Mouse (Mus musculus) midbrain, embryonic 12.5 days (tissue): ENCODE data around the gene Mad1l1. TPM values are rescaled to one million over a fixed set of nuclear protein-coding genes. Genes with fewer than 3 reads are reported as not detected.
A peak's percentile ranks its signal among the peaks of the same experiment; 100 is the strongest.

Experiments used
- ATAC-seq: fragments of 200-750 bp; cut with Nextera tagmentation; 2 replicates; pipeline ENCODE4 v1.8.0; 2017; ENCODE audit warnings: low read depth, moderate TSS enrichment, moderate library complexity; ENCODE audit not compliant: low FRiP score
- H3K27ac ChIP-seq: fragments of 300-500 bp; sonication (generic); replicated peaks from 2 replicates; pipeline ENCODE4 v1.5.1; 2016; ENCODE audit warnings: mild to moderate bottlenecking
- H3K27me3 ChIP-seq: fragments of 300-500 bp; sonication (generic); 2 replicates; pipeline ENCODE4 v1.6.1; 2016; ENCODE audit warnings: mild to moderate bottlenecking
- H3K36me3 ChIP-seq: fragments of 300-500 bp; sonication (generic); 2 replicates; pipeline ENCODE4 v1.6.1; 2016
- H3K4me1 ChIP-seq: fragments of 300-500 bp; sonication (generic); 2 replicates; pipeline ENCODE4 v1.6.1; 2016
- H3K4me2 ChIP-seq: fragments of 300-500 bp; sonication (generic); replicated peaks from 2 replicates; pipeline ENCODE4 v1.6.1; 2016; ENCODE audit warnings: mild to moderate bottlenecking, moderate library complexity
- H3K4me3 ChIP-seq: fragments of 300-500 bp; sonication (generic); 2 replicates; pipeline ENCODE4 v1.5.1; 2016; ENCODE audit warnings: mild to moderate bottlenecking
- H3K9ac ChIP-seq: fragments of 300-500 bp; sonication (generic); replicated peaks from 2 replicates; pipeline ENCODE4 v1.6.1; 2016; ENCODE audit warnings: mild to moderate bottlenecking, moderate library complexity
- H3K9me3 ChIP-seq: fragments of 300-500 bp; sonication (generic); 2 replicates; pipeline ENCODE4 v1.6.1; 2016; ENCODE audit warnings: mild to moderate bottlenecking
- WGBS: fragments of 180-500 bp; shearing (Covaris S2); methylation state at CpG from one replicate; pipeline ENCODE4 v1.1.7; 2016; 5-methylcytosine and 5-hydroxymethylcytosine counted together
- polyA plus RNA-seq: library from polyadenylated mRNA; unstranded; fragments of >200 nt; fragmentation: Nextera tagmentation; extraction: Ambion mirVana; gene quantifications from 2 replicates; pipeline ENCODE4 v1.2.1, GENCODE M21; 2016

Gene Mad1l1
- polyA plus RNA-seq, 1 experiment from 2014 or later = 48.7 TPM

DNA sequence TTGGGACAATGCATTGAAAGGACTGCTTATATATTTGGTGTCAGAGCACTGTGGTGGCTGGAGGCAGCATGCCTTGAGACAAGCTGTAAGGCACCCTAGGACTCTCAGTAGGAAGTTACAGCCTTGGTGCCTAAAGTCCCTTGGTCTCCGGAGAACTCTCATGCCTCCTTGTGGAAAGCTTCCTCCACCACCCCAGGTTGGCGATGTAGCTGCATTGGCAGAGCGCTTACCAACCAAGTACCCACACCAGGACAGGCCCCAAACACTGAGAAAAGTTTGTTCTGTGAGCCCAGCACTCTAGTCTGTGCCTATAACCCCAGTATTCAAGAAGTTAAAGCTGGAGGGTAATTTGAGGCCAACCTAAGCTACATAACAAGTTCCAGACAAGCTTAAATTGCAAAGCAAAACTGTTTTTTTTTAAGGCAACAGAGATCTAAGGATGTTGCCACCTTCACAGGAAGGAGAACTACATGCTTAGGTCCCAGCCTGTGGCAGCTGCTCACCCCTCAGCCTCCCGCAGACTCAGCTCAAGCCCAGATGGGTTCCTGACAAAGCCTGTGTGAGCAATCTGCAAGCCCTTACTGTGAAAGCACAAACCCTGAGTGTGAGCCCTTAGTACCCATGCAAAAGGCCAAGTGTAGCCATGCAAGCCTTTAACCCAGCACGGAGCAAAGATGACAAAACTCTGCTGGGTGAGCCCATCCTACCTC is 50.2 kb downstream of the Mad1l1 start:
- no peak overlapping the region for H3K27ac ChIP-seq
- WGBS = 88% methylated on average over 5 of the region's 5 CpGs
- no peak for ATAC-seq
- peaks cover 14% of the 10 kb centered on the region; the same call in 1 of the 2 replicates for H3K36me3 ChIP-seq
- H3K4me1 ChIP-seq = 0 out of 2 replicates have a peak, but pooled peaks cover 5% of the 10 kb centered on the region
- H3K4me2 ChIP-seq = no peak overlapping the region
- H3K27me3 ChIP-seq = no peaks in the 10 kb centered on the region
- H3K9ac ChIP-seq = no peak overlapping the region
- no peak overlapping the region for H3K4me3 ChIP-seq
- no peaks in the 10 kb centered on the region for H3K9me3 ChIP-seq

DNA sequence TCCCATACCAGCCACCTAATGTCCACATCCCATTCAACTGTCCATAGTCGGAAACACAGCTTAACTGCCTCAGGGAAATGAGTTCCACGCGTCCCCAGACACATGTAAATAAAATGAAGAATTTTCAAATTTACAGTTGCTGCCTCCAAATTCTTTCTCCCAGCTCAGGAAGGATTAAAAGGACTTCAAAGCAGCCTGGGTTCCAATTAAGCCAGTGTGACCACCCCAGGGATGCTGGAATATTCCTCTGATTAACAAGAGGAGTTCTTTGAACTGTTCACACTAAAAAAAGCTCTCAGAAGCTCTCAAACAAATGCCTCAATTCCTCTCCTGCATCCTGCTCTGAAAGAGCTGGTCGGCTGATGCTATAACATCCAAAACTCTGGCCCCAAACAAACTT is 53.0 kb downstream of the Mad1l1 start:
- no peaks in the 10 kb centered on the region for H3K27me3 ChIP-seq
- no peak overlapping the region for H3K27ac ChIP-seq
- H3K9ac ChIP-seq = no peak overlapping the region
- H3K4me2 ChIP-seq = no peak overlapping the region
- no peak for ATAC-seq
- H3K4me1 ChIP-seq = peaks cover 27% of the 10 kb centered on the region
- peaks cover 14% of the 10 kb centered on the region; the same call in 1 of the 2 replicates for H3K36me3 ChIP-seq
- H3K4me3 ChIP-seq = no peak overlapping the region
- WGBS = 56% methylated on average over 4 of the region's 4 CpGs
- H3K9me3 ChIP-seq = no peaks in the 10 kb centered on the region

DNA sequence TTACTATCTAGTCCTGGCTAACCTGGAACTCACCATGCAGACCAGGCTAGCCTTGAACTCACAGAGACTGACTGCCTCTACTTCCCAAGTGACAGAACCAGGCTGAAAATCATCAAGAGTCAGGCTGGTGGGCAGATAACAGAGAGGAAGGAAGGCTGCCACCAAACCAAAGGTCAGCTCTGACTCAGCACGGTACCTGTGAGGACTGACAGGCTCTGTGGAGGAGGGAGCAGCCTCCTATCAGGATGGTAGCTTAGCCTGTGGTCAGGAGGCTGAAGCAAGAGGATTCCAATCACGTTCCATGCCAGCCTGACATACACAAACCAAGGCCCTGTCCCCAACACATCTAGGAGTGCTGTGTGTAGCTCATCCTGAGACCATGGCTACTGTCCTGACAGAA is 54.3 kb downstream of the Mad1l1 start:
- peaks cover 10% of the 10 kb centered on the region; the same call in 1 of the 2 replicates for H3K36me3 ChIP-seq
- no peak overlapping the region for H3K27ac ChIP-seq
- no peaks in the 10 kb centered on the region for H3K27me3 ChIP-seq
- no peak overlapping the region for H3K9ac ChIP-seq
- H3K4me2 ChIP-seq = no peak overlapping the region
- H3K4me3 ChIP-seq = no peak overlapping the region
- ATAC-seq = no peak
- peaks cover 28% of the 10 kb centered on the region for H3K4me1 ChIP-seq
- H3K9me3 ChIP-seq = no peaks in the 10 kb centered on the region
- 82% methylated on average over 2 of the region's 2 CpGs for whole genome bisulfite sequencing

DNA sequence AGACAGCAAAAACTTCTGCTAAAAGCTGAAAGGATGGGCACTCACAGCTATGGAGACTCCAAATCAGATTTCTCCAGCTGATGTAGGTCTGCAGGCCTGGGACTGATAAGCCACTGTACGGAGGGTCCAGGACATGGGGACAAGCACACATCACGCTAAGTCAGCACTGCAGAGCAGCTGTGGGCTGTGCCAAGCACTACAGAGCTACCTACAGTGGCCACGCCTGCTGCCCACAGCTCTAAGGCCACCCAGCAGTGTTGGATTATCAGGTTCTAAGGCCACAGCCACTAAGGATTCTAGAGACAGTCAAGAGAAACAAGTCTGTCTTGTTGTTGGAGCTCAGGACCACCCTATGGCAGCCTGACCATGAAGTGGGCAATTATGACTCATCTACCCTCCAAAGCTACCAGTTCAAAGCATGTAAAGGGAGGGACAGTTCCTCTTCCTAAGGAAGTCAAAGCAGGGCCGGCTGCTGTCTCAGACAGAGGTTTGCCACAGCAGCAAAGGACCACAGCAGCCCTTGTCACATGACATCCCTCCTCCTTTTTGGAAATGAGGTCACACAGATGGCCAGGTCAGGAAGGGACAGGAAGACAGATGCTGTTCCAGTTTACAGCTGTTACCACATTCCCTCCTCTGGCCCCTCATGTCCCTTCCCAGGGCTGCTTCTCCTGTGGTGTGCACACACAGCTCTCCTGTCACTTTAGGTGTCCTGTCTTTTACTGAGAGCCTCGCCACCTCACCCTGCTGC is 56.4 kb downstream of the Mad1l1 start:
- Histone ChIP-seq H3K9me3 (no peaks in the 10 kb centered on the region), H3K27ac (peak overlapping the region; percentile 79), H3K36me3 (peaks cover 8% of the 10 kb centered on the region; the same call in 1 of the 2 replicates), H3K4me1 (peaks cover 28% of the 10 kb centered on the region), H3K4me3 (no peak overlapping the region), H3K9ac (no peak overlapping the region), H3K27me3 (no peaks in the 10 kb centered on the region), H3K4me2 (peak overlapping the region; percentile 35; the same call in 1 of the 2 replicates)
- ATAC-seq = peak; percentile 45; the same call in 1 of the 2 replicates
- WGBS = 72% methylated on average over 5 of the region's 5 CpGs

DNA sequence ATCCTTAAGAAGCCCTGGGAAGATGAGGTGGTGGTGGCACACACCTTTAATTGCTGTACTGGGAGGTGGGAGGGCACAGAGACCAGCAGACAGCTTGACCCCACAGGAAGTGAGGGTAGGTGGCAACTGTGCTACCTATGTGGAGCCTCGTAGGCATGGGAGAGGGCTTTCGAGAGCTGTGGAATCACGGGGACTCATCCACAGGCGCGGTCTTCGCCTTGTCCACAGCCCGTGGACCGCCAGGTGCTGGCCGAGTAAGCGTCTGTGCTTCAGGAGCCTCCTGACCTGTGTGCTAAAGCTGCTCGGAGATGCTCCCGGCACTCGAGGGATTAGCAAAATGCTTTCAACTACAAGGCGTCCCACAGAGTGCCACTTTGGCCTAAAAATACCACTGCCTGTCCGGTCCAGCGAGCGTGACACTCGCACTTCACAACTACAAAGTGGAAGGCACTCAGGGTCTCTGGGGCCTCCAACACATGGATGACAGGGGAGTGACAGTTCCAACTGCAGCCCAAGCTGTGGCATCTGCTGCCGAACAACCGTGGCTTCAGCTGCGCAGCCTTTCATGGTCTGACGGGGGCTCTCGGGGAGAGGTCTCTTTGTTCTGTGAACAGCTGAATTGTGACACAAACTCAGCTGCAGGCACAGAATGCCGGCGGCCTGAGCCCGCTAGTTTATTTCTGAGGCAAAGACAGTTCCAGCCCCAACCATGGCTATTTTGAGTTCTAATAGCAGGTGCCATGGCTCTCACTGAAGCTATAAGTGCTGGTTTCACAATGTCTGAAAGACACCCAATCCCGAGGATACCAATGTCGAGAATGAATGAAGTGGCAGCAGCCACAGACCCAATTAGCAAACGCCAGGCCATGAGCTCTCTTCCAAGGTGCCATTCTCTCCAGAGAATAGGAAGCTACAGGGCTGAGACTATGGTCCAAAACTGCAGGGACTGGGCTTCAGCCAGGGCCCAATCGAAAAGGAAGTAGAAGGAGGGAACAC is 57.3 kb downstream of the Mad1l1 start:
- H3K27ac ChIP-seq = peak overlapping the region; percentile 79
- H3K4me1 ChIP-seq = peaks cover 28% of the 10 kb centered on the region
- H3K4me2 ChIP-seq = peak overlapping the region; percentile 35
- H3K9me3 ChIP-seq = no peaks in the 10 kb centered on the region
- no peaks in the 10 kb centered on the region for H3K27me3 ChIP-seq
- H3K4me3 ChIP-seq = no peak overlapping the region
- H3K9ac ChIP-seq = 0 out of 2 replicates have a peak overlapping the region, but pooled peaks have one; percentile 20
- peak; percentile 89 for ATAC-seq
- peaks cover 13% of the 10 kb centered on the region; the same call in 1 of the 2 replicates for H3K36me3 ChIP-seq
- WGBS = 20% methylated on average over 30 of the region's 30 CpGs

DNA sequence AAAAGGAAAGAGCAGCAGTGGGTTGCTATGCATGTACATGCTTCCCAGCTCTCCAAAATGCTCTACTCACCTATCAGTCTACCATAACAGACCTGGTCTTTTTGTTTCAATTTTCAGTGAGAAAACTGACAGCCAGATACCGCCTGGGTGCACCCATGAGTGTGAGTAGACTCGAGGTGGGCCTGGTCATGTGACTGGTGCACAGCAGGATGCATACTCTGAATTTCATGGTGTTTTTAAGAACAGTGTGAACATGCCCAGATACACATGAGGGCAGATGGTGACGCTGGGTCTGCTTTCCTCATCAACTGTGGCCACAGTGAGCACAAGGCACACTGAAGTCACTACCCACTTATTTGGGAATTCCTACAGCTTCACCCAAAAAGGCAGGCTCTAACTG is 59.0 kb downstream of the Mad1l1 start:
- ATAC-seq = no peak
- Histone ChIP-seq H3K36me3 (peaks cover 13% of the 10 kb centered on the region; the same call in 1 of the 2 replicates), H3K9me3 (no peaks in the 10 kb centered on the region), H3K4me2 (no peak overlapping the region), H3K9ac (no peak overlapping the region), H3K27ac (no peak overlapping the region), H3K4me1 (peaks cover 23% of the 10 kb centered on the region), H3K27me3 (no peaks in the 10 kb centered on the region), H3K4me3 (no peak overlapping the region)
- 81% methylated on average over 3 of the region's 3 CpGs for WGBS

DNA sequence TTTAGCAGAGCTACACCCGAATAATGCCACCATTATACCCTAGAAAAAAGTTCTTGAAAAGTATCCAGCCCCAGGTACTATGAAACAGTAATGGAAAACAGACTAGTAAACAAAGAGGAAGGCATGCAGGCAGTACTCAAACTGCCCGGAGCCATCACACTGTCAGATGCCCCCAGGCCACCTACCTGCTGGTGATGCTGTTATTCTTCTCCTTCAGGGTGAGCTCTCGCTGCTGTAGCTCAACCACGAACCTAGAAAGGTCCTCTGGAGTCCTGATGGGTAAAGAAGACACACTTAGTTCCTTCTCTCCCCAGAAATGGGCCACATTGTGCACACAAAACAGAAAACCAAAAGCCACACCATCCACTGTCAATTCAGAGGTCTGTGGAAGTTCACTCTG is 60.0 kb downstream of the Mad1l1 start:
- no peak overlapping the region for H3K9ac ChIP-seq
- no peak overlapping the region for H3K27ac ChIP-seq
- no peak overlapping the region for H3K4me3 ChIP-seq
- no peaks in the 10 kb centered on the region for H3K9me3 ChIP-seq
- no peak for ATAC-seq
- H3K4me2 ChIP-seq = no peak overlapping the region
- H3K27me3 ChIP-seq = no peaks in the 10 kb centered on the region
- H3K36me3 ChIP-seq = peaks cover 13% of the 10 kb centered on the region; the same call in 1 of the 2 replicates
- WGBS = 95% methylated on average over 4 of the region's 4 CpGs
- H3K4me1 ChIP-seq = peaks cover 23% of the 10 kb centered on the region

DNA sequence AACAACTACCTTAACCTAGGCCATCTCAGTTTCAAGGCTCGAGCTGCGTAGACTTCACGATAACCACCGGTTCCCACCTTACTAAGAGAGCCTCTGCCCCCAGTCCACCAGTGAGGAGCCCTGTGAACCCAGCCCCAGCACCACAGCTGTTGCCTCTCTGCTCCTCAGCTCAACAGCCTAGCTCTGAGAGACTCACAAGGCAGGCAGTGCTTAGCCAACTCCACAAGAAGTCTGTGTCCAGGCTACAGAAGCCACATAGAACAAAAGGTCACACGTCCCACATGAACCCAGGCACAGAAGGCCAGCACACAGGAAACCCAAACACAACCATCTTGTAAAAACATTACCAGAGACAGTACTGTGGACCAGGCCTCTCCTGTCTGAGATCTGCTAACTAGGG is 62.7 kb downstream of the Mad1l1 start:
- H3K36me3 ChIP-seq = peaks cover 18% of the 10 kb centered on the region
- H3K9me3 ChIP-seq = no peaks in the 10 kb centered on the region
- 91% methylated on average over 5 of the region's 5 CpGs for WGBS
- no peak overlapping the region for H3K9ac ChIP-seq
- peaks cover 4% of the 10 kb centered on the region for H3K4me1 ChIP-seq
- no peak overlapping the region for H3K4me2 ChIP-seq
- no peak overlapping the region for H3K4me3 ChIP-seq
- H3K27ac ChIP-seq = no peak overlapping the region
- H3K27me3 ChIP-seq = no peaks in the 10 kb centered on the region
- no peak for ATAC-seq

DNA sequence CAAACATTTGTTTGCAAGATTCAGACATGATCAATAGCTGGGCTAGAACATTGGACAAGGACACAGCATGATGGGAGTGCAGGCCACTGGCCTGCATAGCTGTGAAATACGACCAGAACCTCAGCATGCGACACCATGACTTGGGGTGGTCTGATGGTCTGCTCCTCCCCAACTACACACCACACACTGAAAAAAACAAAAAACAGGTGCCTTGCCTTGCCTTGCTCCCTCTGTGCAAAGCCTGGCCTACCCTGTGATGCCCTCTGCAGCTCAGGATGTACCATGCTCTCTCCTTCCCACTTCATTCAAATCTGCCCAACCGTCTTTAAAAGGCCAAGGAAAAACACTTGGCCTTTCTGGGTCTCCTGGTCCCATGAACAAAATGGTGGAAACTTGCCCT is 63.3 kb downstream of the Mad1l1 start:
- Histone ChIP-seq H3K4me1 (no peaks in the 10 kb centered on the region), H3K4me2 (no peak overlapping the region), H3K9me3 (no peaks in the 10 kb centered on the region), H3K27me3 (no peaks in the 10 kb centered on the region), H3K36me3 (peaks cover 18% of the 10 kb centered on the region), H3K9ac (no peak overlapping the region), H3K4me3 (no peak overlapping the region), H3K27ac (no peak overlapping the region)
- ATAC-seq = no peak
- WGBS = 83% methylated on average over 3 of the region's 3 CpGs

DNA sequence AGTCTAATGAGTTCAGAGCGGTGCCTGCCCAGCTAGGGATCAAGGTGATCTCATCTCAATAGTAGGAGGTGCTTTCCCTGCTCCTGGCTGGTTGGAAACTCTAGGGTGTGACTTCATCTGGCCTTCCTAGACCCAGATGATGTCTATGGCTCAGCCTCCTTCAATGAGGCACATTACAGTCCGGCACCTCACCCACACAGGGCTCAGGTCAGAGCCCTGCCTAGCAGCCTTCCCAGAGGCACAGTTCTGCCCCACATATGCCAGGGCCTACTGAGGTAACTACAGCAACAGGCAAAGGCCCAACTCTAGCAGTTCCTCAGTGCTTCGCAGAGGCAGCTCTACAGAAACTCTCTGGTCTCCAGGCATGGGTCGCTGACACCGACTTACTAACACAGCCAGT is 63.9 kb downstream of the Mad1l1 start:
- H3K9me3 ChIP-seq = no peaks in the 10 kb centered on the region
- no peaks in the 10 kb centered on the region for H3K27me3 ChIP-seq
- H3K9ac ChIP-seq = no peak overlapping the region
- no peak overlapping the region for H3K4me2 ChIP-seq
- no peak overlapping the region for H3K4me3 ChIP-seq
- no peak for ATAC-seq
- no peak overlapping the region for H3K27ac ChIP-seq
- H3K36me3 ChIP-seq = peaks cover 18% of the 10 kb centered on the region
- H3K4me1 ChIP-seq = no peaks in the 10 kb centered on the region
- WGBS = 96% methylated on average over 5 of the region's 5 CpGs

DNA sequence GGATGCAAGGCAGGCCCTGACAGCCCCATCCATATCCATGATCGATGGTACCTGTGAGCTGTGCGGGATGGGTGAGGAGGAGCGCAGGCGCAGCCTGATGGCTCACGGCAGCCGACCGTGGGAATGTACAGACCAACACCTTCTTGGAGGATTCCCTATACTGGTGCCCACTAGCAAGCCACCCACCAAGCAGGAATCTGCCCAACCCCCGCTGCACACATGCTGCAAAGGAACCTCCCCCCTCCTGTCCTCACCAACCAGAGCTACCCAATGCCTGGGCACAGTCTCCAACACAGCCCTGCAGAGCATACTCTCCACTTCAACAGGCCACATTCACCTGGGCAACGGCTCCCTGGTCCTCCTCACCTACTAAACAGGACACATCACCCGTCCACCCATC is 64.7 kb downstream of the Mad1l1 start:
- Histone ChIP-seq H3K4me2 (no peak overlapping the region), H3K27ac (no peak overlapping the region), H3K4me3 (no peak overlapping the region), H3K27me3 (no peaks in the 10 kb centered on the region), H3K9ac (no peak overlapping the region), H3K9me3 (no peaks in the 10 kb centered on the region), H3K4me1 (no peaks in the 10 kb centered on the region), H3K36me3 (peaks cover 18% of the 10 kb centered on the region)
- 95% methylated on average over 10 of the region's 10 CpGs for WGBS
- ATAC-seq = no peak
